Mouse (Mus musculus) CH12.LX (cell line): ENCODE results near the gene Trpm3. TPM values are rescaled to one million over a fixed set of nuclear protein-coding genes. Genes with fewer than 3 reads are reported as not detected.

Experiments
- DNase-seq: peaks from one replicate; pipeline ENCODE4 v3.0.0-alpha.2; 2013; ENCODE audit errors: extremely low read depth
- H3K27ac ChIP-seq: 2 replicates; pipeline ENCODE4 v1.5.1; 2012; ENCODE audit warnings: low read depth, mild to moderate bottlenecking, control low read depth, moderate library complexity; ENCODE audit not compliant: insufficient read depth
- H3K27me3 ChIP-seq: replicated peaks from 2 replicates; pipeline ENCODE3; 2012; ENCODE audit warnings: inconsistent platforms
- H3K36me3 ChIP-seq, 2 experiments: replicated peaks in 1 of 2; 2 replicates each; pipeline versions ENCODE3 to v1.6.1; 2012; ENCODE audit warnings: inconsistent platforms in 1 of 2, low read length in 1 of 2, mild to moderate bottlenecking in 1 of 2, mixed read lengths in 1 of 2, moderate library complexity in 1 of 2; ENCODE audit not compliant: control insufficient read depth in 1 of 2, insufficient read depth in 1 of 2
- H3K4me1 ChIP-seq, 2 experiments: 2 replicates each; pipeline ENCODE4 v1.6.1; 2012; ENCODE audit warnings: inconsistent platforms in 1 of 2, moderate library complexity in 1 of 2; ENCODE audit not compliant: insufficient read depth in 2 of 2, control insufficient read depth in 1 of 2
- H3K4me2 ChIP-seq: 2 replicates; pipeline ENCODE4 v1.6.1; 2012; ENCODE audit warnings: low read depth, mild to moderate bottlenecking, control low read depth; ENCODE audit not compliant: poor library complexity, insufficient read depth, severe bottlenecking
- H3K4me3 ChIP-seq, 3 experiments: fragments of 150-350 bp in 1 of 3; sonication (generic) in 1 of 3; replicated peaks in 1 of 3; 2 replicates each; pipeline versions ENCODE3 to v1.5.1; 2011 to 2012; ENCODE audit warnings: low read depth in 2 of 3, low read length in 2 of 3, mild to moderate bottlenecking in 2 of 3, moderate library complexity in 2 of 3, control low read depth in 1 of 3, improper control_type of control experiment in 1 of 3, inconsistent platforms in 1 of 3, mixed read lengths in 1 of 3; ENCODE audit not compliant: poor library complexity in 1 of 3
- H3K79me2 ChIP-seq: replicated peaks from 2 replicates; pipeline ENCODE4 v1.6.1; 2012; ENCODE audit warnings: mild to moderate bottlenecking, moderate library complexity; ENCODE audit not compliant: control insufficient read depth, poor library complexity, insufficient read depth, severe bottlenecking; ENCODE audit errors: extremely low read depth
- H3K9ac ChIP-seq: 2 replicates; pipeline ENCODE4 v1.6.1; 2012; ENCODE audit warnings: low read depth, mild to moderate bottlenecking, control low read depth, moderate library complexity; ENCODE audit not compliant: insufficient read depth
- H3K9me3 ChIP-seq: replicated peaks from 2 replicates; pipeline ENCODE3; 2012; ENCODE audit warnings: low read length, inconsistent platforms, mixed read lengths
- CHD2 ChIP-seq: IDR thresholded peaks from 2 replicates; pipeline ENCODE4 v1.6.1; 2011; ENCODE audit warnings: low read length, improper control_type of control experiment
- CTCF ChIP-seq, 2 experiments: IDR thresholded peaks in 1 of 2; conservative IDR thresholded peaks in 1 of 2; 2 replicates each; pipeline ENCODE4 v1.5.1; 2011 to 2012; ENCODE audit warnings: low read depth in 2 of 2, low read length in 2 of 2, improper control_type of control experiment in 1 of 2, inconsistent platforms in 1 of 2, mild to moderate bottlenecking in 1 of 2, moderate library complexity in 1 of 2
- E2F4 ChIP-seq: IDR thresholded peaks from 2 replicates; pipeline ENCODE4 v1.6.1; 2011; ENCODE audit warnings: low read depth, low read length, improper control_type of control experiment; ENCODE audit not compliant: insufficient replicate concordance
- GABPA ChIP-seq: IDR thresholded peaks from 2 replicates; pipeline ENCODE4 v1.6.1; 2012; ENCODE audit warnings: low read depth, low read length, improper control_type of control experiment, inconsistent platforms; ENCODE audit not compliant: insufficient replicate concordance
- HCFC1 ChIP-seq: IDR thresholded peaks from 2 replicates; pipeline ENCODE4 v1.6.1; 2012; ENCODE audit warnings: low read depth, mild to moderate bottlenecking, inconsistent platforms, low read length, improper control_type of control experiment
- IRF4 ChIP-seq: IDR thresholded peaks from 2 replicates; pipeline ENCODE4 v1.6.1; 2014; ENCODE audit warnings: low read depth, mild to moderate bottlenecking, inconsistent platforms, low read length, improper control_type of control experiment
- JUND ChIP-seq: conservative IDR thresholded peaks from 2 replicates; pipeline ENCODE4 v1.6.1; 2011; ENCODE audit warnings: low read depth, low read length, improper control_type of control experiment
- MAZ ChIP-seq: IDR thresholded peaks from 2 replicates; pipeline ENCODE4 v1.6.1; 2012; ENCODE audit warnings: low read depth, mild to moderate bottlenecking, inconsistent platforms, low read length, improper control_type of control experiment, moderate library complexity
- MEF2A ChIP-seq: IDR thresholded peaks from 2 replicates; pipeline ENCODE4 v1.6.1; 2014; ENCODE audit warnings: low read depth, mild to moderate bottlenecking, inconsistent platforms, low read length, improper control_type of control experiment, borderline replicate concordance
- MYC ChIP-seq: IDR thresholded peaks from 2 replicates; pipeline ENCODE4 v1.6.1; 2011; ENCODE audit warnings: low read depth, mild to moderate bottlenecking, improper control_type of control experiment, low read length
- NELFE ChIP-seq: IDR thresholded peaks from 2 replicates; pipeline ENCODE4 v1.6.1; 2011; ENCODE audit warnings: low read depth, low read length, improper control_type of control experiment
- RAD21 ChIP-seq: IDR thresholded peaks from 2 replicates; pipeline ENCODE4 v1.6.1; 2011; ENCODE audit warnings: low read depth, mild to moderate bottlenecking, low read length, improper control_type of control experiment, moderate library complexity
- RCOR1 ChIP-seq: conservative IDR thresholded peaks from 2 replicates; pipeline ENCODE4 v1.6.1; 2012; ENCODE audit warnings: low read depth, mild to moderate bottlenecking, inconsistent platforms, low read length, improper control_type of control experiment
- SMC3 ChIP-seq: IDR thresholded peaks from 2 replicates; pipeline ENCODE4 v1.6.1; 2011; ENCODE audit warnings: low read depth, low read length, improper control_type of control experiment
- TBP ChIP-seq: conservative IDR thresholded peaks from 2 replicates; pipeline ENCODE4 v1.6.1; 2011; ENCODE audit warnings: low read depth, low read length, improper control_type of control experiment
- USF2 ChIP-seq: conservative IDR thresholded peaks from 2 replicates; pipeline ENCODE4 v1.6.1; 2011; ENCODE audit warnings: low read depth, low read length, improper control_type of control experiment
- ZC3H11A ChIP-seq: IDR thresholded peaks from 2 replicates; pipeline ENCODE4 v1.6.1; 2012; ENCODE audit warnings: low read depth, mild to moderate bottlenecking, inconsistent platforms, low read length, improper control_type of control experiment
- dilution Hi-C: fragments of 300-500 bp; cut with MboI; formaldehyde crosslinking; loops from 2 replicates; pipeline ENCODE4 v1.14.3; 2020; ENCODE audit warnings: low sequenced_read_pairs; ENCODE audit not compliant: extremely low pct_unique_long_range_greater_than_20kb, extremely low pct_ligation_motif_present
- in situ Hi-C: fragments of 300-500 bp; cut with MboI; formaldehyde crosslinking; loops from 3 replicates; pipeline ENCODE4 v1.14.3; 2019; ENCODE audit warnings: low sequenced_read_pairs, low pct_ligation_motif_present, low pct_unique_long_range_greater_than_20kb, mixed read lengths
- polyA plus RNA-seq: library from polyadenylated mRNA; unstranded; fragments of >175 nt; gene quantifications from 2 replicates; pipeline ENCODE4 v1.2.1, GENCODE M21; 2012; ENCODE audit warnings: low read depth; ENCODE audit not compliant: insufficient read length
- total RNA-seq, 2 experiments: library from RNA; depleted of rRNA; stranded (reverse); fragments of 300-350 nt in 1 of 2; fragments of >200 nt in 1 of 2; gene quantifications; 2 replicates each; pipeline ENCODE4 v1.2.3; 2012 to 2014

The Trpm3 gene
- total and polyA plus RNA-seq, 3 experiments, result 0.01 TPM; not detected in 2

- Histone ChIP-seq H3K4me2 (no peak overlapping the region), H3K27ac (no peak overlapping the region), H3K4me1 (no peaks in the 10 kb centered on the region), H3K9me3 (no peaks in the 10 kb centered on the region), H3K27me3 (no peaks in the 10 kb centered on the region), H3K36me3 (no peaks in the 10 kb centered on the region), H3K9ac (no peak overlapping the region), H3K4me3 (no peak overlapping the region), H3K79me2 (no peaks in the 10 kb centered on the region)
- dilution Hi-C loops (no loop called here), in situ Hi-C loops (loop anchor here (25.0 kb wide), 2 partner anchors 301 to 551 kb away; no protein-coding TSS in a partner anchor)
- DNase-seq, result no peak
- TF ChIP-seq SMC3 (no peak), USF2 (no peak), IRF4 (no peak), GABPA (no peak), MYC (no peak), MAZ (no peak), CHD2 (no peak), RCOR1 (no peak), E2F4 (no peak)
Measured at GRCm38 (mm10) chr19:22336278-22336677, 197.4 kb downstream of the Trpm3 start.

GRCm38 (mm10) chr19:22337468-22337867 lies 198.6 kb downstream of the Trpm3 start:
- H3K4me3 ChIP-seq, result no peak overlapping the region
- dilution Hi-C loops (no loop called here), in situ Hi-C loops (loop anchor here (25.0 kb wide), 2 partner anchors 300 to 550 kb away; no protein-coding TSS in a partner anchor)
- no peaks in the 10 kb centered on the region for H3K4me1 ChIP-seq
- no peak overlapping the region for H3K27ac ChIP-seq
- TF ChIP-seq HCFC1 (no peak), NELFE (peak; percentile 36; the same call in 1 of the 2 replicates), MEF2A (no peak), CTCF (conservative IDR thresholded peaks at IDR 0.05 in 1 of 2, IDR thresholded peaks at IDR 0.05 in 1 of 2; ENCODE audit: low read depth in 2 of 2, low read length in 2 of 2) (peak; percentile 31 to 99; a peak in 3 of 4 replicates), RAD21 (peak; percentile 83), ZC3H11A (peak; percentile 55; the same call in 1 of the 2 replicates), TBP (0 out of 2 replicates have a peak, but pooled peaks have one; percentile 27), SMC3 (peak; percentile 90), JUND (no peak; the same call in 1 of the 2 replicates)
- H3K9me3 ChIP-seq, result no peaks in the 10 kb centered on the region
- no peaks in the 10 kb centered on the region for H3K27me3 ChIP-seq
- H3K9ac ChIP-seq, result no peak overlapping the region
- H3K79me2 ChIP-seq, result no peaks in the 10 kb centered on the region
- H3K4me2 ChIP-seq, result no peak overlapping the region
- H3K36me3 ChIP-seq, result no peaks in the 10 kb centered on the region
- peak; percentile 67 for DNase-seq
